Mouse (Mus musculus) myocyte (in vitro differentiated cells): ENCODE measurements around the gene Prlr. TPM values are rescaled to one million over a fixed set of nuclear protein-coding genes. Genes with fewer than 3 reads are reported as not detected.

ENCODE experiments used
- H3K27me3 ChIP-seq: one replicate; pipeline ENCODE4 v1.6.1; 2011; ENCODE audit not compliant: control insufficient read depth, insufficient read depth, insufficient read length
- H3K36me3 ChIP-seq: one replicate; pipeline ENCODE4 v1.6.1; 2011; ENCODE audit not compliant: control insufficient read depth, insufficient read depth
- H3K4me2 ChIP-seq: one replicate; pipeline ENCODE4 v1.6.1; 2011; ENCODE audit warnings: low read depth, control low read depth
- H3K4me3 ChIP-seq: one replicate; pipeline ENCODE4 v1.5.1; 2011; ENCODE audit warnings: mild to moderate bottlenecking, control low read depth, moderate library complexity
- H3K79me2 ChIP-seq: one replicate; pipeline ENCODE4 v1.6.1; 2011; ENCODE audit not compliant: control insufficient read depth, insufficient read depth
- H3ac ChIP-seq: one replicate; pipeline ENCODE4 v1.6.1; 2011; ENCODE audit not compliant: control insufficient read depth, insufficient read length
- CEBPB ChIP-seq: IDR thresholded peaks from 2 replicates; pipeline ENCODE4 v1.6.1; 2011; ENCODE audit warnings: mild to moderate bottlenecking, moderate library complexity; ENCODE audit not compliant: poor library complexity, insufficient read depth, severe bottlenecking
- E2F4 ChIP-seq: IDR thresholded peaks from one replicate; pipeline ENCODE4 v1.6.1; 2011; ENCODE audit warnings: mild to moderate bottlenecking, control low read depth, moderate library complexity; ENCODE audit not compliant: insufficient read depth
- MAX ChIP-seq: IDR thresholded peaks from one replicate; pipeline ENCODE4 v1.6.1; 2011; ENCODE audit warnings: low read depth, mild to moderate bottlenecking, control low read depth
- MYOD1 ChIP-seq, 3 experiments: IDR thresholded peaks; one replicate each; pipeline ENCODE4 v1.6.1; 2011; ENCODE audit warnings: control low read depth in 2 of 3, low read depth in 2 of 3, mild to moderate bottlenecking in 2 of 3, moderate library complexity in 1 of 3; ENCODE audit not compliant: insufficient read length in 2 of 3, control insufficient read depth in 1 of 3
- MYOG ChIP-seq, 3 experiments: IDR thresholded peaks; one replicate each; pipeline ENCODE4 v1.6.1; 2011; ENCODE audit warnings: control low read depth in 2 of 3, low read depth in 2 of 3, mild to moderate bottlenecking in 2 of 3; ENCODE audit not compliant: insufficient read length in 2 of 3, control insufficient read depth in 1 of 3, insufficient read depth in 1 of 3
- POLR2A ChIP-seq: IDR thresholded peaks from one replicate; pipeline ENCODE4 v1.6.1; 2011; ENCODE audit warnings: low read depth, mild to moderate bottlenecking, control low read depth, moderate library complexity; ENCODE audit not compliant: insufficient read length
- POLR2AphosphoS2 ChIP-seq: IDR thresholded peaks from one replicate; pipeline ENCODE4 v1.6.1; 2011; ENCODE audit warnings: low read depth, control low read depth; ENCODE audit not compliant: insufficient read length
- REST ChIP-seq: IDR thresholded peaks from one replicate; pipeline ENCODE4 v1.6.1; 2011; ENCODE audit warnings: mild to moderate bottlenecking, control low read depth, moderate library complexity; ENCODE audit not compliant: insufficient read depth, insufficient read length
- SRF ChIP-seq: IDR thresholded peaks from one replicate; pipeline ENCODE4 v1.6.1; 2011; ENCODE audit warnings: low read depth; ENCODE audit not compliant: control insufficient read depth, insufficient read length
- TCF12 ChIP-seq: IDR thresholded peaks from one replicate; pipeline ENCODE4 v1.6.1; 2011; ENCODE audit warnings: mild to moderate bottlenecking, control low read depth; ENCODE audit not compliant: poor library complexity, insufficient read depth, severe bottlenecking
- TCF3 ChIP-seq: IDR thresholded peaks from one replicate; pipeline ENCODE4 v1.6.1; 2011; ENCODE audit warnings: low read depth, control low read depth; ENCODE audit not compliant: insufficient read length
- USF1 ChIP-seq: IDR thresholded peaks from one replicate; pipeline ENCODE4 v1.6.1; 2011; ENCODE audit warnings: low read depth, mild to moderate bottlenecking, control low read depth, moderate library complexity
- polyA plus RNA-seq: library from polyadenylated mRNA; unstranded; fragments of >200 nt; fragmentation: generic; extraction: Trizol; gene quantifications from one replicate; pipeline ENCODE4 v1.2.1, GENCODE M21; 2012; ENCODE audit warnings: missing spikeins

Prlr gene
- polyA plus RNA-seq, 1 experiment, result not detected

DNA sequence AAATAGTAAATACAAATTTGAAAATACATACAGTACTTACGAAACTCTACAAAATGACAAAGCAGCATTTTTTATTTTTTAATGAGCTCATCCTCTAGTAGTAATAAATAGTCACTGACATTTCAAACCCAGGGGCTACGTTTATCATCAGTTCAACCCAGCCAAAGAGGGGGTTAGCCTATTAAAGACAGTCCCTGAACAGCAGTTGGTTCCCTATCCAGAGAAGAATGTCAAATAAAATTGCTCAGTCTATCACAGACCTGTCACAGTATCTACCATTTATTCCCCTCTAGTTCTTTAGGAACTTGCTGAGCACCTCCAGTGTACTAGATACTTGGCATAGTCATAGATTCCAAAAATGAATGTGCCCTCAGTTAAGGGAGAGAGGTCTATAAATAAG, 210.2 kb downstream of the Prlr start:
- Histone ChIP-seq H3K27me3 (no peaks in the 10 kb centered on the region), H3K79me2 (no peaks in the 10 kb centered on the region), H3K36me3 (no peaks in the 10 kb centered on the region), H3K4me2 (no peak overlapping the region), H3K4me3 (no peak overlapping the region), H3ac (no peak overlapping the region)
- TF ChIP-seq CEBPB (no peak), MYOG (IDR thresholded peaks at IDR 0.05; ENCODE audit: control insufficient read depth in 1 of 3, insufficient read depth in 1 of 3, insufficient read length in 2 of 3, low read depth in 2 of 3) (no peak), MYOD1 (IDR thresholded peaks at IDR 0.05; ENCODE audit: control insufficient read depth in 1 of 3, insufficient read length in 2 of 3, low read depth in 2 of 3) (no peak), MAX (no peak), POLR2A (no peak), TCF12 (no peak), REST (no peak), E2F4 (no peak), TCF3 (no peak), POLR2AphosphoS2 (no peak), SRF (no peak), USF1 (no peak)

Other genes starting within 250 kb of the Prlr start
- gene Gm21973, start 148.1 kb downstream of the Prlr start, polyA plus RNA-seq, result not detected
- not detected for gene Agxt2, start 181.3 kb downstream of the Prlr start, polyA plus RNA-seq